Mouse (Mus musculus) cerebellum, adult 18-20 months (tissue): ENCODE data around the gene Ints11.

Source experiments
- DNase-seq, 2 experiments: peaks; one replicate each; pipeline ENCODE4 v3.0.0; 2021

Ints11 gene

GRCm38 (mm10) chr4:155892438-155893211, 23.3 kb downstream of the Ints11 start:
- DNase-seq, result peak in 1 of 2 experiments; percentile 42

- DNase-seq, result no peak
Measured at GRCm38 (mm10) chr4:155893212-155893690, 23.9 kb downstream of the Ints11 start.

- peak; percentile 39 to 49 for DNase-seq
Measured at GRCm38 (mm10) chr4:155894311-155894881, 25.1 kb downstream of the Ints11 start.

GRCm38 (mm10) chr4:155895216-155895615, 25.9 kb downstream of the Ints11 start:
- peak; percentile 80 to 87 for DNase-seq

DNA sequence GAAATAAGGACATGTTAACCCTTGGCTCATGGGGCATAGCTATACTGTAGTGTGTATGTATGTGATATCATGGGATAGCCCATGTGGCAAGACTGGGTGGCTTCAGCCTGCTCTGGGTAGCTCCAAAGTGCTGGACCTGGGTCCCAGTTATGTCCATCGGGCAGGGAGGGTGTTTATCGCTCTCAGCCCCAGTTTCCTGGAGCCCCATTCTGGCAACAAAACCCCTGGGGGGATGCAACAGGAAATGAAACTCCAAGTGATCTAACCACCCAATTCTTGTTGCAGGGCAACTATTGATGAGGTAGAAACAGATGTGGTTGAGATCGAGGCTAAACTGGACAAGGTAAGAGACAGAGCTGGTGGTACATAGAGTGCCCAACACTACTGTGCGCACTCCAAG, 26.5 kb downstream of the Ints11 start:
- no peak for DNase-seq

GRCm38 (mm10) chr4:155896461-155896860, 27.1 kb downstream of the Ints11 start:
- DNase-seq, result no peak

DNA sequence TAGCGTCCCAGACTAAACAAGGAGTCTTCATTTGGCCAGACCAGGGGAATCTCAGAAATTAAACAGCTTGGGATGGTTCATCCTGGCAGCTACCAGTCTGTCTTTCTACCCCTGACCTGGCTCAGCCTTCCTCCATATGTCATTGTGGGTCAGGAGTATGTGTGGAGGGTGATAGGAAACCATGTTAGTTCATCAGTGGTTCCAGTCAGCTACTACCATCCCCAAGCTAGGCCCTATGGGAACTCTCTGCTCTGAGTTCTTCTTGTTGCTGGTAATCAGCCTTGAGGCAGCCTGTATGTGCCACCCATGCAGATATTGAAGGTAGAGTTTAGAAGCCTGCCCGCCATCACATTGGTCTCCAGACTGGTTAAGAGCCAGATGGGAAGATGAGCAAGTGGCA, 29.0 kb downstream of the Ints11 start:
- DNase-seq, result no peak

- no peak for DNase-seq
Measured at GRCm38 (mm10) chr4:155899355-155899754, 30.0 kb downstream of the Ints11 start.

GRCm38 (mm10) chr4:155901205-155901604, 31.9 kb downstream of the Ints11 start:
- DNase-seq, result peak in 1 of 2 experiments; percentile 28

- DNase-seq, result peak in 1 of 2 experiments; percentile 1
Measured at GRCm38 (mm10) chr4:155903246-155903645, 33.9 kb downstream of the Ints11 start.

- DNase-seq, result peak in 1 of 2 experiments; percentile 23
Measured at GRCm38 (mm10) chr4:155904318-155905102, 35.2 kb downstream of the Ints11 start.

- peak in 1 of 2 experiments; percentile 1 for DNase-seq
Measured at GRCm38 (mm10) chr4:155905634-155906033, 36.3 kb downstream of the Ints11 start.

DNA sequence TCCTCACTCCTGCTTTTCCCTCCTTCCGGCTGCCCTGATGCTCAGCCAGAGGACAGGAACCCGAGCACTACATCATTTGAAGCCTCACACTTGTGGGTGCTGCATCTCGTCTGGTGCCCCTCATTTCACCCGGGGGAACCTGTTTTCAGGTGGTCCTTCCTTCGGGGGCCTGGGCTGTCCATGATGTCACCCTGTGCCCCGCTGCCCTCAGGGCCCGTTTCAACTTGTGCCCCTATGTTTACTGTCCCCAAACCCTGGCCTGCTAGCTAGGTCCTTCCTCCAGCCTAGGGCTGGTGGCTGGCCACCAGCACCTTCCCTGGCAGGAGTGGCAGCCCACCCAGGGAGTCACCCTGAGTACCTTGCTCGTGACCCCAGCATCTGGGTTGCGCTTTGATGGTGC, 36.8 kb downstream of the Ints11 start:
- peak in 1 of 2 experiments; percentile 3 for DNase-seq

- DNase-seq, result no peak
Measured at GRCm38 (mm10) chr4:155907003-155907402, 37.7 kb downstream of the Ints11 start.

- DNase-seq, result peak in 1 of 2 experiments; percentile 2
Measured at GRCm38 (mm10) chr4:155908281-155908680, 38.9 kb downstream of the Ints11 start.

DNA sequence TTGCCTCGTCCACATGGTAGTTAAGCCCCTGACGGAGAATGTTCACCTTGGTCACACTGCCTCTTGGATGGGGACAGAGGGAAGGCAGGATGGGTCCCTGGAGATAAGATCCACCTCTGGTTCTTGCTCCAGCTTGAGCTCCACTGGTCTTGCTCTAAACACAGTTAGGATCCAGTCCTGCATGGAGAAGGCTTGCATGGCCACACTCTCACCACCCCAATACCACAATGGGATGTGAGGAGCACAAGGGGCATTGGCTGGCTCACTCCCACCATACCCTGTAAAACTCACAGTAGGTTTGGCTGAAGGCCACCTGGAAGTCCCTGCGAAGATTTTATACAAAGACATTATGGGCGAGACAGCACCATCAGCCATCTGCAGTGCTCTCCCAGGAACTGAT, 39.4 kb downstream of the Ints11 start:
- peak in 1 of 2 experiments; percentile 2 for DNase-seq

GRCm38 (mm10) chr4:155932031-155932430, 62.7 kb downstream of the Ints11 start:
- DNase-seq, result no peak
